Comparison of ENCODE assay signal across 7 mouse cellular contexts in genomic region chr4:87362201-87362600, GRCm38 (mm10).
A peak's percentile ranks its signal among the peaks of the same experiment; 100 is the strongest.
DNase-seq lines count a peak whose midpoint lies in the region; ATAC-seq and TF ChIP-seq lines count a peak whose summit lies in the region.

No protein-coding gene starts in this region.

- TF ChIP-seq POLR2A in CH12.LX (IDR thresholded peaks at IDR 0.05; ENCODE audit: low read depth, low read length) = no peak

- dilution Hi-C loops in CH12.LX (cut with MboI; ENCODE audit: extremely low pct_ligation_motif_present, extremely low pct_unique_long_range_greater_than_20kb, low sequenced_read_pairs) = no loop called here

- no peaks in the 10 kb centered on the region for H3K79me2 ChIP-seq in CH12.LX (replicated peaks; ENCODE audit: control insufficient read depth, extremely low read depth, insufficient read depth, poor library complexity, severe bottlenecking)

- WGBS in embryonic facial prominence, embryonic 11.5 days = 22% methylated on average over 6 of the region's 6 CpGs

- DNase-seq in CH12.LX (ENCODE audit: extremely low read depth) = peak; percentile 12
- no peak for DNase-seq in ES-E14 (ENCODE audit: low read depth, low spot score)
- peak; percentile 70 for DNase-seq in embryonic facial prominence, embryonic 11.5 days (ENCODE audit: low spot score)
- DNase-seq in layer of hippocampus, adult 8-10 months (ENCODE audit: low spot score in 2 of 2) = peak; percentile 58 to 59
- peak; percentile 35 for DNase-seq in neural tube, embryonic 10.5 days (ENCODE audit: extremely low spot score, low spot score)
- DNase-seq in thymus, postnatal 36 days = no peak
- DNase-seq in urinary bladder, adult 18-20 months (ENCODE audit: low spot score in 2 of 2) = no peak

- H3K9ac ChIP-seq in CH12.LX (ENCODE audit: insufficient read depth, low read depth) = no peak overlapping the region
- H3K9ac ChIP-seq in ES-E14 (ENCODE audit: insufficient read depth, low read depth, low read length, poor library complexity, severe bottlenecking) = no peak overlapping the region
- no peak overlapping the region for H3K9ac ChIP-seq in embryonic facial prominence, embryonic 11.5 days (replicated peaks; ENCODE audit: low read length)

- no peaks in the 10 kb centered on the region for H3K27me3 ChIP-seq in CH12.LX (replicated peaks)
- no peaks in the 10 kb centered on the region for H3K27me3 ChIP-seq in embryonic facial prominence, embryonic 11.5 days (ENCODE audit: control insufficient read depth, insufficient read depth, low read length)

- H3K36me3 ChIP-seq in CH12.LX (replicated peaks in 1 of 2; ENCODE audit: control insufficient read depth in 1 of 2, insufficient read depth in 1 of 2, low read length in 1 of 2) = no peaks in the 10 kb centered on the region
- no peaks in the 10 kb centered on the region for H3K36me3 ChIP-seq in ES-E14 (ENCODE audit: control insufficient read depth, insufficient read depth, low read length, poor library complexity, severe bottlenecking)
- no peaks in the 10 kb centered on the region for H3K36me3 ChIP-seq in embryonic facial prominence, embryonic 11.5 days (replicated peaks; ENCODE audit: control insufficient read depth, insufficient read depth, low read depth, low read length)

- in situ Hi-C loops in CH12.LX (cut with MboI; ENCODE audit: low pct_ligation_motif_present, low pct_unique_long_range_greater_than_20kb, low sequenced_read_pairs) = loop anchor here (10.0 to 25.0 kb wide), 4 partner anchors 425 to 1173 kb away; partner anchors contain the start of gene Mllt3
- in situ Hi-C loops in ES-E14 (cut with MboI; ENCODE audit: low sequenced_read_pairs in 2 of 2, unreplicated experiment in 2 of 2) = loop anchor here in 1 of 2 experiments (10.0 to 25.0 kb wide), 2 partner anchors 663 to 975 kb away; no protein-coding TSS in a partner anchor

- peaks cover 4 to 5% of the 10 kb centered on the region in 2 experiments; a peak in 2 of 4 replicates for H3K4me1 ChIP-seq in CH12.LX (ENCODE audit: control insufficient read depth in 1 of 2, insufficient read depth in 2 of 2)
- no peaks in the 10 kb centered on the region for H3K4me1 ChIP-seq in ES-E14 (ENCODE audit: control insufficient read depth in 2 of 2, insufficient read depth in 2 of 2, low read length in 2 of 2, poor library complexity in 1 of 2)
- no peaks in the 10 kb centered on the region for H3K4me1 ChIP-seq in embryonic facial prominence, embryonic 11.5 days (ENCODE audit: control insufficient read depth, insufficient read depth, low read length)

- TF ChIP-seq RAD21 in CH12.LX (IDR thresholded peaks at IDR 0.05; ENCODE audit: low read depth, low read length) = peak; percentile 32

- no peak overlapping the region for H3K4me3 ChIP-seq in CH12.LX (replicated peaks in 1 of 3; ENCODE audit: low read depth in 2 of 3, low read length in 2 of 3, poor library complexity in 1 of 3)
- no peak overlapping the region for H3K4me3 ChIP-seq in ES-E14 (ENCODE audit: insufficient read depth in 1 of 2, low read depth in 1 of 2, low read length in 2 of 2, poor library complexity in 1 of 2, severe bottlenecking in 1 of 2)
- no peak overlapping the region for H3K4me3 ChIP-seq in embryonic facial prominence, embryonic 11.5 days (ENCODE audit: low read depth, low read length)

- 0 out of 2 replicates have a peak, but pooled peaks have one; percentile 65 for ATAC-seq in embryonic facial prominence, embryonic 11.5 days (replicated peaks; ENCODE audit: insufficient number of reproducible peaks, low FRiP score, low TSS enrichment, low read depth)

- H3K9me3 ChIP-seq in CH12.LX (replicated peaks; ENCODE audit: low read length) (no peaks in the 10 kb centered on the region), ES-E14 (ENCODE audit: control insufficient read depth, insufficient read depth, low read depth, low read length) (no peaks in the 10 kb centered on the region)
- H3K9me3 ChIP-seq in embryonic facial prominence, embryonic 11.5 days (replicated peaks; ENCODE audit: control insufficient read depth, low read length) = no peaks in the 10 kb centered on the region

- H3K4me2 ChIP-seq in CH12.LX (ENCODE audit: insufficient read depth, low read depth, poor library complexity, severe bottlenecking) = no peak overlapping the region
- H3K4me2 ChIP-seq in embryonic facial prominence, embryonic 11.5 days (ENCODE audit: low read depth, low read length) = no peak overlapping the region

- no peak for TF ChIP-seq EP300 in CH12.LX (IDR thresholded peaks at IDR 0.05; ENCODE audit: low read length)

- no peak overlapping the region for H3K27ac ChIP-seq in CH12.LX (ENCODE audit: insufficient read depth, low read depth)
- H3K27ac ChIP-seq in ES-E14 (ENCODE audit: insufficient read depth, low read depth, low read length, poor library complexity, severe bottlenecking) = no peak overlapping the region
- no peak overlapping the region for H3K27ac ChIP-seq in embryonic facial prominence, embryonic 11.5 days (replicated peaks; ENCODE audit: low read depth, low read length)

- peak in 1 of 2 experiments; percentile 38; a peak in 2 of 4 replicates for TF ChIP-seq CTCF in CH12.LX (conservative IDR thresholded peaks at IDR 0.05 in 1 of 2, IDR thresholded peaks at IDR 0.05 in 1 of 2; ENCODE audit: low read depth in 2 of 2, low read length in 2 of 2)

TF ChIP-seq in CH12.LX, 34 proteins besides CTCF, POLR2A, EP300 and RAD21:
- TF ChIP-seq RCOR1 (conservative IDR thresholded peaks at IDR 0.05; ENCODE audit: low read depth, low read length) = no peak
- TF ChIP-seq ZNF384 (IDR thresholded peaks at IDR 0.05; ENCODE audit: low read depth, low read length) = no peak
- TF ChIP-seq MEF2A (IDR thresholded peaks at IDR 0.05; ENCODE audit: borderline replicate concordance, low read depth, low read length) = no peak
- TF ChIP-seq HCFC1 (IDR thresholded peaks at IDR 0.05; ENCODE audit: low read depth, low read length) = no peak
- TF ChIP-seq BHLHE40 (IDR thresholded peaks at IDR 0.05; ENCODE audit: low read depth, low read length) = no peak
- TF ChIP-seq KAT2A (IDR thresholded peaks at IDR 0.05; ENCODE audit: insufficient replicate concordance, low read length) = no peak
- no peak for TF ChIP-seq MYC (IDR thresholded peaks at IDR 0.05; ENCODE audit: low read depth, low read length)
- TF ChIP-seq TCF12 (IDR thresholded peaks at IDR 0.05; ENCODE audit: low read depth, low read length) = no peak
- TF ChIP-seq MAX (IDR thresholded peaks at IDR 0.05; ENCODE audit: low read length) = no peak
- TF ChIP-seq USF1 (IDR thresholded peaks at IDR 0.05; ENCODE audit: low read depth, low read length) = no peak
- no peak for TF ChIP-seq NELFE (IDR thresholded peaks at IDR 0.05; ENCODE audit: low read depth, low read length)
- no peak for TF ChIP-seq SMC3 (IDR thresholded peaks at IDR 0.05; ENCODE audit: low read depth, low read length)
- TF ChIP-seq ETS1 (conservative IDR thresholded peaks at IDR 0.05; ENCODE audit: low read depth, low read length) = no peak
- no peak for TF ChIP-seq ELF1 (IDR thresholded peaks at IDR 0.05; ENCODE audit: low read depth, low read length)
- no peak for TF ChIP-seq JUND (conservative IDR thresholded peaks at IDR 0.05; ENCODE audit: low read depth, low read length)
- TF ChIP-seq JUN (IDR thresholded peaks at IDR 0.05; ENCODE audit: insufficient read depth, low read depth, low read length) = no peak
TF ChIP-seq in CH12.LX: peak in this region for 0.

TF ChIP-seq in ES-E14, 5 proteins besides CTCF, POLR2A, EP300 and RAD21:
- TF ChIP-seq ZC3H11A (IDR thresholded peaks at IDR 0.05; ENCODE audit: borderline replicate concordance, low read depth, low read length) (peak; percentile 31; the same call in 1 of the 2 replicates), MAFK (IDR thresholded peaks at IDR 0.05; ENCODE audit: insufficient read depth, low read depth, low read length) (no peak)

Comparison
In these comparisons a context has a peak if more than half of its experiments do, and no peak if none do; other contexts are left out.
1. DNase-seq: peak in CH12.LX (single experiment), embryonic facial prominence, embryonic 11.5 days (single experiment), layer of hippocampus, adult 8-10 months (2 of 2) and neural tube, embryonic 10.5 days (single experiment); none in ES-E14 (single experiment), thymus, postnatal 36 days (0 of 2) and urinary bladder, adult 18-20 months (0 of 2).